Mouse (Mus musculus): ENCODE measurements around the gene Rabgap1l. TPM values are rescaled to one million over a fixed set of nuclear protein-coding genes. Genes with fewer than 3 reads are reported as not detected.
"Not testable (repeated sequence)": the region's sequence is repeated elsewhere in the genome, so short reads cannot be mapped to it uniquely, and the experiment has no call there.

Gene Rabgap1l
- total RNA-seq, 1 experiment from 2014 or later: 436 TPM

- ATAC-seq (ENCODE audit: extremely low read depth, insufficient number of reproducible peaks, low FRiP score, poor library complexity, severe bottlenecking): no peak
These were observed 164.6 kb downstream of the Rabgap1l start for GRCm38 (mm10) chr1:160628213-160628932.

GRCm38 (mm10) chr1:160624354-160625120 is 168.5 kb downstream of the Rabgap1l start:
- not testable (repeated sequence) for ATAC-seq (ENCODE audit: extremely low read depth, insufficient number of reproducible peaks, low FRiP score, poor library complexity, severe bottlenecking)

GRCm38 (mm10) chr1:160618201-160618600 is 174.8 kb downstream of the Rabgap1l start:
- no peak for ATAC-seq (ENCODE audit: extremely low read depth, insufficient number of reproducible peaks, low FRiP score, poor library complexity, severe bottlenecking)

GRCm38 (mm10) chr1:160606425-160606824 is 186.6 kb downstream of the Rabgap1l start:
- no peak for ATAC-seq (ENCODE audit: extremely low read depth, insufficient number of reproducible peaks, low FRiP score, poor library complexity, severe bottlenecking)

- not testable (repeated sequence) for ATAC-seq (ENCODE audit: extremely low read depth, insufficient number of reproducible peaks, low FRiP score, poor library complexity, severe bottlenecking)
These were observed 189.7 kb downstream of the Rabgap1l start for GRCm38 (mm10) chr1:160603312-160603711.

- no peak for ATAC-seq (ENCODE audit: extremely low read depth, insufficient number of reproducible peaks, low FRiP score, poor library complexity, severe bottlenecking)
These were observed 195.6 kb downstream of the Rabgap1l start for GRCm38 (mm10) chr1:160597369-160597768.

GRCm38 (mm10) chr1:160596948-160597270 is 196.1 kb downstream of the Rabgap1l start:
- ATAC-seq (ENCODE audit: extremely low read depth, insufficient number of reproducible peaks, low FRiP score, poor library complexity, severe bottlenecking): no peak

- no peak for ATAC-seq (ENCODE audit: extremely low read depth, insufficient number of reproducible peaks, low FRiP score, poor library complexity, severe bottlenecking)
These were observed 196.6 kb downstream of the Rabgap1l start for GRCm38 (mm10) chr1:160596252-160596947.

- ATAC-seq (ENCODE audit: extremely low read depth, insufficient number of reproducible peaks, low FRiP score, poor library complexity, severe bottlenecking): no peak
These were observed 198.4 kb downstream of the Rabgap1l start for GRCm38 (mm10) chr1:160594576-160594975.

- ATAC-seq (ENCODE audit: extremely low read depth, insufficient number of reproducible peaks, low FRiP score, poor library complexity, severe bottlenecking): no peak
These were observed 198.9 kb downstream of the Rabgap1l start for GRCm38 (mm10) chr1:160594066-160594465.

GRCm38 (mm10) chr1:160588911-160589590 is 204.0 kb downstream of the Rabgap1l start:
- no peak for ATAC-seq (ENCODE audit: extremely low read depth, insufficient number of reproducible peaks, low FRiP score, poor library complexity, severe bottlenecking)

GRCm38 (mm10) chr1:160579309-160580233 is 213.4 kb downstream of the Rabgap1l start:
- ATAC-seq (ENCODE audit: extremely low read depth, insufficient number of reproducible peaks, low FRiP score, poor library complexity, severe bottlenecking): no peak

- ATAC-seq (ENCODE audit: extremely low read depth, insufficient number of reproducible peaks, low FRiP score, poor library complexity, severe bottlenecking): no peak
These were observed 216.9 kb downstream of the Rabgap1l start for GRCm38 (mm10) chr1:160576124-160576523.

- no peak for ATAC-seq (ENCODE audit: extremely low read depth, insufficient number of reproducible peaks, low FRiP score, poor library complexity, severe bottlenecking)
These were observed 219.0 kb downstream of the Rabgap1l start for GRCm38 (mm10) chr1:160574039-160574438.

GRCm38 (mm10) chr1:160566458-160566857 is 226.6 kb downstream of the Rabgap1l start:
- no peak for ATAC-seq (ENCODE audit: extremely low read depth, insufficient number of reproducible peaks, low FRiP score, poor library complexity, severe bottlenecking)

GRCm38 (mm10) chr1:160561381-160561780 is 231.6 kb downstream of the Rabgap1l start:
- no peak for ATAC-seq (ENCODE audit: extremely low read depth, insufficient number of reproducible peaks, low FRiP score, poor library complexity, severe bottlenecking)

- ATAC-seq (ENCODE audit: extremely low read depth, insufficient number of reproducible peaks, low FRiP score, poor library complexity, severe bottlenecking): no peak
These were observed 242.4 kb downstream of the Rabgap1l start for GRCm38 (mm10) chr1:160550636-160551035.
